Mouse (Mus musculus): ENCODE data around the gene Tenm4. TPM values are rescaled to one million over a fixed set of nuclear protein-coding genes. Genes with fewer than 3 reads are reported as not detected.

The Tenm4 gene
- polyA plus RNA-seq, 1 experiment from 2014 or later, result 5.0 TPM

DNA sequence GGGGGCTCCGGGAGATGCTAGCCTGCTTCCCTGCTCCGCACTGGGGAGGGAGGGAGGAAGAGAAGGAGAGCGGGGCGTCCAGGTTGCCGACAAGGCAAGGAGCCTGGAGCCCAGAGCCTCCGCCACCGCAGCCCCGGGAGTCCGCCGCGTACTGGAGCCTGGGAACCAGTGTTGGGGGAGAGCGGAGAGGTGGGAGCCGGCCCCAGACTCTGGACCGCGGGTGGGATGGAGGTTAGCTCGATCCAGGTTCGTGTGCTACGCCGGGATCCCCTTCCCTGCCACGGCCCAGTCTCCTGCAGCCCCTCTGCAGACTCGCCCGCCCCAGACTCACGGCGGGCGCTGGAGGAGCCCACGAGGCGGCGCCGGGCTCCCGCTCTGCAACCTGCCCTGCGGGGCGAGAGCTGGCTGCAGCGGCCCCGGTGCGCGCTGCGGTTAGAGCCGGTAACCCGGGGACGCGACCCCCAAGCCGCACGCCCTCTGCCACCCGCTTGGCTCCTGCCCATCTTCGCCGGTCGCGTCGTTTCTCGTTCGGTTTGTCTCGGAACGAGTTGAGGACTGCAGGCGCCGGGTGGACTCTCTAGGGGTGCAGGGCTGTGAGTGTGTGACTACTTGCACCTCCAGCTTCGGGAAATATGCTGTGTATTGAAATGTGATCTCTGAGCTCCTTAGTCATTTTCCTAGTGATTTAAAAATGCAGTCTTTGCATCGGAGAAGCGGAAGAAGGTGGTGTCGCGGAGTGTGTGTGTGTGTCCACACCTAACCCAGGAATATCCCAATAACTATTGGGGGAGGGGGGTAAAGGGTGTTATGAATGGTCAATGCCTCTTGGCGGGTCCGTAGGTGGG, 39.7 kb downstream of the Tenm4 start:
- no peaks in the 10 kb centered on the region for H3K9me3 ChIP-seq (ENCODE audit: low read length)
- ATAC-seq, result peak; percentile 48
- H3K4me3 ChIP-seq (ENCODE audit: low read depth, low read length), result peak overlapping the region; percentile 51
- WGBS, result under 1% methylated on average over 61 of the region's 62 CpGs
- H3K4me1 ChIP-seq (ENCODE audit: insufficient read depth, low read depth, low read length), result peaks cover 11% of the 10 kb centered on the region
- TF ChIP-seq EP300 (IDR thresholded peaks at IDR 0.05) (no peak), CTCF (IDR thresholded peaks at IDR 0.05) (peak; percentile 56)
- peaks cover 18% of the 10 kb centered on the region; the same call in 1 of the 2 replicates for H3K27me3 ChIP-seq (replicated peaks; ENCODE audit: insufficient read depth, low read length)
- H3K27ac ChIP-seq (ENCODE audit: low read length), result no peak overlapping the region
- DNase-seq (ENCODE audit: low spot score), result peak; percentile 36
- H3K36me3 ChIP-seq (ENCODE audit: insufficient read depth, low read length), result no peaks in the 10 kb centered on the region
- H3K4me2 ChIP-seq (replicated peaks; ENCODE audit: low read depth, low read length), result peak overlapping the region; percentile 94
- peak overlapping the region; percentile 27 for H3K9ac ChIP-seq (replicated peaks; ENCODE audit: low read depth)

DNA sequence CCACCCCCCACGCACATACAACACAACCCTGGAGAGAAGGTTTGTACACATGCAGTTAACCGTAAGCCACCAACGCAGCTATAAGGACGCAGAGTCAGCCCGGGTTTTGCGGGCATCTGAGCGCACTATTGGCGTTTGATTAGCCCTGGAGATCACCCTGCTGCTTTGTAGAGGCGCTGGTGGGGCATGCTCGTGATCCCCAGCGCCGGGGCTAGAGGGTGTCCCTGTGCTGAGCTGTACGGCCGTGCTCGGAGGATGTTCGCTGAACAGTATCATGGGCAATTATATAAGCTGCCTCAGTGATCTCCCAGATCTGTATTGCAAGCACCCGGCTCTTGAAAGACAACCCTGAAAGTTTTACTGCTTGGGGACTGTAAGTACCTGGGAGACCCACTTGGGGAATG, 40.6 kb downstream of the Tenm4 start:
- no peak overlapping the region for H3K27ac ChIP-seq (ENCODE audit: low read length)
- H3K4me1 ChIP-seq (ENCODE audit: insufficient read depth, low read depth, low read length), result peaks cover 11% of the 10 kb centered on the region
- H3K9me3 ChIP-seq (ENCODE audit: low read length), result no peaks in the 10 kb centered on the region
- 1% methylated on average over 17 of the region's 17 CpGs for WGBS
- peak overlapping the region; percentile 51 for H3K4me3 ChIP-seq (ENCODE audit: low read depth, low read length)
- no peak for ATAC-seq
- DNase-seq (ENCODE audit: low spot score), result no peak
- H3K36me3 ChIP-seq (ENCODE audit: insufficient read depth, low read length), result no peaks in the 10 kb centered on the region
- peak overlapping the region; percentile 94 for H3K4me2 ChIP-seq (replicated peaks; ENCODE audit: low read depth, low read length)
- TF ChIP-seq EP300 (IDR thresholded peaks at IDR 0.05), result no peak
- TF ChIP-seq CTCF (IDR thresholded peaks at IDR 0.05), result no peak
- no peak overlapping the region for H3K9ac ChIP-seq (replicated peaks; ENCODE audit: low read depth)
- H3K27me3 ChIP-seq (replicated peaks; ENCODE audit: insufficient read depth, low read length), result peaks cover 18% of the 10 kb centered on the region; the same call in 1 of the 2 replicates

DNA sequence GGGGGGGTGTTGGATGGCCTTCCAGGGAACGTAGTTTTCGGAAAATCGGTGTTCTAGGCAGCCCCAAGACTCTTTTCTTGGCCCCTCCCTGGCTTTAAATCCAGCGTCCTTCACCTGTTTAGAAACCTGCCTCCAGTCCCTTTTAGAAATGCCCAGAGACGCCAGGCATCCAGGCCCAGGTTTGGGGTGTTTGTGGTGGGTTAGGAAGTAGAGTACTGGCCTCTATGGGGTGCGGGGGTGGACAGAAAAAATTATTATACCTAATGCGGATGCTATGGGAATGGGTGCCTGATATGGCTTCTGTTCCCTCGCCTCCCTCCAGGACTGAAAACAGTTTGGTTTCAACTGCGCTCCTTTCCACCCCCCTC, 41.2 kb downstream of the Tenm4 start:
- ATAC-seq (no peak; the same call in 1 of the 2 replicates), DNase-seq (ENCODE audit: low spot score) (no peak)
- H3K9me3 ChIP-seq (ENCODE audit: low read length), result no peaks in the 10 kb centered on the region
- no peaks in the 10 kb centered on the region for H3K36me3 ChIP-seq (ENCODE audit: insufficient read depth, low read length)
- H3K4me3 ChIP-seq (ENCODE audit: low read depth, low read length), result peak overlapping the region; percentile 51
- H3K27ac ChIP-seq (ENCODE audit: low read length), result no peak overlapping the region
- no peak for TF ChIP-seq EP300 (IDR thresholded peaks at IDR 0.05)
- TF ChIP-seq CTCF (IDR thresholded peaks at IDR 0.05), result no peak
- H3K4me2 ChIP-seq (replicated peaks; ENCODE audit: low read depth, low read length), result peak overlapping the region; percentile 94
- 3% methylated on average over 9 of the region's 9 CpGs for WGBS
- peaks cover 18% of the 10 kb centered on the region; the same call in 1 of the 2 replicates for H3K27me3 ChIP-seq (replicated peaks; ENCODE audit: insufficient read depth, low read length)
- H3K9ac ChIP-seq (replicated peaks; ENCODE audit: low read depth), result no peak overlapping the region
- peaks cover 11% of the 10 kb centered on the region for H3K4me1 ChIP-seq (ENCODE audit: insufficient read depth, low read depth, low read length)

DNA sequence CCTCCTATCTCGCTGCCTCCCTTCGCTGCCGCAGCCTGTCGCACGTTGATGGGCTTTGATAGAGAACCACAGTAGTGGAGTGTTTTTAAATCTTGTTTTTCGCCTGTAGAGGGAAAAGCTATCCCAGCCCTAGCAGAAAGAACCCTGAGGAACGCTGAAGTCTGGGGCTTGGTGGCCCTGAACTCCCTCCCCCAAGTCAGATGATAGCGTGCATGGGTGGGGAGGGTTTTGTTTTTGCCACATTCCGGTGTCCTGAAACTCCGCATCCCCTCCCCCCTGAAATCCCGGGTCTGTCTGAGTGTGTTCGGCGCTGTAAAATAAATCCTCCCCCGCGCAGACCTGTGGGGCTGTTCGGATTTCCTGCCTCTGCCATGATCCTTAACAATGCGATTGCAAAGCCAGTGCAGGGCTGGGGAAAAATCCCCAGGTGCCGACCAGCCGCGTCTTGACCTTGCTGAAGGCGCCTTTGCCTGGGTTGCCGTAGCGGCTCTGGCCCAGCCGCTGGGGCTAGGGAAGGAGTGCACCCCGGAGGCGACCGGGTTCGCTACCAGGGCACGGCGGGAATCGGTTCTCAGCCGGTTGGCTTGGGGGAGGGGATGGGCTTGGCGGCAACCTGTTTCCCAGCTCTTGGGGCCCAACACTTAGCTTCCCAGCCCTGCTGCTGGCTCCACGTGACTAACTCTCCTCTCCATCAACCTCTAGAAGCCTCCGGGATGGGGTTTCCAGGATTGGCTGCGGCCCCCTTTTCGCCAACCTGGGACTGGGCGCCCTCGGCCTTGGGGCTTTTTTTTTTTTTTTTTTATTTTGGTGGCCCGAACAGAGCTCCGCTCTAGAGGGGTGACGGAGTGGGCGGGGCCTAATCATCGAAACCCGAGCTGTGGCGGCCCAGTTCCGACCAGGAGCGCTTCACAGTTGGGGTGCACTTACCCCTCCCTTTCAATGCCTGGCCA, 41.8 kb downstream of the Tenm4 start:
- H3K4me1 ChIP-seq (ENCODE audit: insufficient read depth, low read depth, low read length), result peaks cover 11% of the 10 kb centered on the region
- peak overlapping the region; percentile 94 for H3K4me2 ChIP-seq (replicated peaks; ENCODE audit: low read depth, low read length)
- peak overlapping the region; percentile 51 for H3K4me3 ChIP-seq (ENCODE audit: low read depth, low read length)
- TF ChIP-seq CTCF (IDR thresholded peaks at IDR 0.05) (peak; percentile 27; the same call in 1 of the 2 replicates), EP300 (IDR thresholded peaks at IDR 0.05) (no peak)
- under 1% methylated on average over 46 of the region's 48 CpGs for WGBS
- no peaks in the 10 kb centered on the region for H3K36me3 ChIP-seq (ENCODE audit: insufficient read depth, low read length)
- H3K9me3 ChIP-seq (ENCODE audit: low read length), result no peaks in the 10 kb centered on the region
- H3K27me3 ChIP-seq (replicated peaks; ENCODE audit: insufficient read depth, low read length), result peaks cover 18% of the 10 kb centered on the region; the same call in 1 of the 2 replicates
- 0 out of 2 replicates have a peak overlapping the region, but pooled peaks have one; percentile 1 for H3K9ac ChIP-seq (replicated peaks; ENCODE audit: low read depth)
- DNase-seq (ENCODE audit: low spot score) (peak; percentile 49), ATAC-seq (peak; percentile 25)
- H3K27ac ChIP-seq (ENCODE audit: low read length), result no peak overlapping the region

DNA sequence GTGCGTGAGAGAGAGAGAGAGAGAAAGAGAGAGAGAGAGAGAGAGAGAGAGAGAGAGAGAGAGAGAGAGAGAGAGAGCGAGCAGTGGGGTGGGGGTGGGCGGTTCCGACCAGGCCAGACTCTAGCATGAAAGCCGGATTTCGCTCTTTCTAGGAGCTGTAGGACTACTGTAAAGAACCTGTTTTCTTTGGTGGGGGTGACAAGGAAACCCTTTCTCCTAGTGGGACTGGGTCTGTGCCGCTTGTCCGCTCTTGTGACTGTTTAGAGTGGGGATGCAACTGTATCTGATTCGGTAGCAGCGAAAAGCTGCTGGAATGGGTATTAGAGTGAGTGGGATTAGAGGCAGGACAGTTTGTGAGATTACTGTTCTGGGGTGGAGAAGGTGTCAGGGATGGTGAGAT, 42.7 kb downstream of the Tenm4 start:
- ATAC-seq, result no peak
- 34% methylated on average over 9 of the region's 10 CpGs for WGBS
- no peak overlapping the region for H3K9ac ChIP-seq (replicated peaks; ENCODE audit: low read depth)
- no peak for TF ChIP-seq EP300 (IDR thresholded peaks at IDR 0.05)
- TF ChIP-seq CTCF (IDR thresholded peaks at IDR 0.05), result no peak
- H3K4me2 ChIP-seq (replicated peaks; ENCODE audit: low read depth, low read length), result peak overlapping the region; percentile 94
- peaks cover 16% of the 10 kb centered on the region; the same call in 1 of the 2 replicates for H3K27me3 ChIP-seq (replicated peaks; ENCODE audit: insufficient read depth, low read length)
- H3K9me3 ChIP-seq (ENCODE audit: low read length), result no peaks in the 10 kb centered on the region
- DNase-seq (ENCODE audit: low spot score), result no peak
- H3K36me3 ChIP-seq (ENCODE audit: insufficient read depth, low read length), result no peaks in the 10 kb centered on the region
- peak overlapping the region; percentile 51 for H3K4me3 ChIP-seq (ENCODE audit: low read depth, low read length)
- peaks cover 11% of the 10 kb centered on the region for H3K4me1 ChIP-seq (ENCODE audit: insufficient read depth, low read depth, low read length)
- H3K27ac ChIP-seq (ENCODE audit: low read length), result no peak overlapping the region

DNA sequence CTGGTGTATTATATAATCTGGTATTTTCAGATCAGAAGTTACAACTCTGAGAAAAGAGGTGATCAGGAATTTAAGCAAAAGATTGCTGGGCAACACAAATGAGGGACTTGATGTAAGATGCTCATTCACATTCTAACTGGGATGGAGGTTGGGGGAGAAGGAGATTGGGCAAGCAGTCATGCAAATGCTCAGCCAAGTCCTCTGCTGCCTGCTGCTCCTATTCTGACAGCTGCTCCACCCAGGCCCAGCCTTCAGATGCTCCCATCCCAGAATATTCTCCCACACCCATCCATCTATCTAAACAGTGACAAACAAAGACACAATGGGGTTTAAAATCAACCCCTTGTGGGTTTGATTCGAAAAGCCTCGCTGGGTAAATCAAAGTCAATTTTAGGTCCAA, 43.8 kb downstream of the Tenm4 start:
- Histone ChIP-seq H3K9ac (replicated peaks; ENCODE audit: low read depth) (no peak overlapping the region), H3K27me3 (replicated peaks; ENCODE audit: insufficient read depth, low read length) (0 out of 2 replicates have a peak, but pooled peaks cover 6% of the 10 kb centered on the region), H3K4me2 (replicated peaks; ENCODE audit: low read depth, low read length) (no peak overlapping the region), H3K4me3 (ENCODE audit: low read depth, low read length) (no peak overlapping the region), H3K36me3 (ENCODE audit: insufficient read depth, low read length) (no peaks in the 10 kb centered on the region), H3K9me3 (ENCODE audit: low read length) (no peaks in the 10 kb centered on the region), H3K27ac (ENCODE audit: low read length) (no peak overlapping the region), H3K4me1 (ENCODE audit: insufficient read depth, low read depth, low read length) (peaks cover 11% of the 10 kb centered on the region)
- 68% methylated on average over 2 of the region's 2 CpGs for WGBS
- no peak for DNase-seq (ENCODE audit: low spot score)
- TF ChIP-seq EP300 (IDR thresholded peaks at IDR 0.05) (no peak), CTCF (IDR thresholded peaks at IDR 0.05) (no peak)
- no peak for ATAC-seq

Data from lung, postnatal 0 days (tissue).